Mouse (Mus musculus): ENCODE results near the gene Ptpn23.
"Not testable (repeated sequence)": the region's sequence is repeated elsewhere in the genome, so short reads cannot be mapped to it uniquely, and the experiment has no call there.

Ptpn23 gene

GRCm38 (mm10) chr9:110408099-110408773 is at the start of gene Ptpn23:
Ptpn23 (minus strand) TSS chr9:110408213.
- in situ Hi-C loops (cut with MboI; ENCODE audit: low sequenced_read_pairs): no loop called here

GRCm38 (mm10) chr9:110452523-110452922 is 44.5 kb upstream of the Ptpn23 start:
- in situ Hi-C loops (cut with MboI; ENCODE audit: low sequenced_read_pairs): no loop called here

- in situ Hi-C loops (cut with MboI; ENCODE audit: low sequenced_read_pairs): no loop called here
Observed at GRCm38 (mm10) chr9:110448857-110449617, 41.0 kb upstream of the Ptpn23 start.

GRCm38 (mm10) chr9:110448356-110448755 is 40.3 kb upstream of the Ptpn23 start:
- in situ Hi-C loops (cut with MboI; ENCODE audit: low sequenced_read_pairs): no loop called here

- in situ Hi-C loops (cut with MboI; ENCODE audit: low sequenced_read_pairs): no loop called here
Observed at GRCm38 (mm10) chr9:110440559-110440958, 32.5 kb upstream of the Ptpn23 start.

- in situ Hi-C loops (cut with MboI; ENCODE audit: low sequenced_read_pairs): no loop called here
Observed at GRCm38 (mm10) chr9:110440049-110440448, 32.0 kb upstream of the Ptpn23 start.

- in situ Hi-C loops (cut with MboI; ENCODE audit: low sequenced_read_pairs): no loop called here
Observed at GRCm38 (mm10) chr9:110436041-110436440, 28.0 kb upstream of the Ptpn23 start.

- in situ Hi-C loops (cut with MboI; ENCODE audit: low sequenced_read_pairs): no loop called here
Observed at GRCm38 (mm10) chr9:110433045-110433444, 25.0 kb upstream of the Ptpn23 start.

GRCm38 (mm10) chr9:110431241-110431640 is 23.2 kb upstream of the Ptpn23 start:
- in situ Hi-C loops (cut with MboI; ENCODE audit: low sequenced_read_pairs): no loop called here

GRCm38 (mm10) chr9:110419511-110420112 is 11.6 kb upstream of the Ptpn23 start, which contains the start of gene Ngp:
Ngp (plus strand) TSS chr9:110419747.
- in situ Hi-C loops (cut with MboI; ENCODE audit: low sequenced_read_pairs): no loop called here

- in situ Hi-C loops (cut with MboI; ENCODE audit: low sequenced_read_pairs): no loop called here
Observed at GRCm38 (mm10) chr9:110413785-110414184, 5.8 kb upstream of the Ptpn23 start.

GRCm38 (mm10) chr9:110412926-110413325 is 4.9 kb upstream of the Ptpn23 start:
- in situ Hi-C loops (cut with MboI; ENCODE audit: low sequenced_read_pairs): no loop called here

GRCm38 (mm10) chr9:110410908-110411887 is 3.2 kb upstream of the Ptpn23 start:
- in situ Hi-C loops (cut with MboI; ENCODE audit: low sequenced_read_pairs): no loop called here

- in situ Hi-C loops (cut with MboI; ENCODE audit: low sequenced_read_pairs): no loop called here
Observed at GRCm38 (mm10) chr9:110407311-110408098, 508 bp downstream of the Ptpn23 start.

- in situ Hi-C loops (cut with MboI; ENCODE audit: low sequenced_read_pairs): not testable (repeated sequence)
Observed at GRCm38 (mm10) chr9:110403240-110403639, 4.8 kb downstream of the Ptpn23 start.

- in situ Hi-C loops (cut with MboI; ENCODE audit: low sequenced_read_pairs): no loop called here
Observed at GRCm38 (mm10) chr9:110402731-110403130, 5.3 kb downstream of the Ptpn23 start.

GRCm38 (mm10) chr9:110400650-110401049 is 7.4 kb downstream of the Ptpn23 start:
- in situ Hi-C loops (cut with MboI; ENCODE audit: low sequenced_read_pairs): no loop called here

- in situ Hi-C loops (cut with MboI; ENCODE audit: low sequenced_read_pairs): no loop called here
Observed at GRCm38 (mm10) chr9:110393295-110393694, 14.7 kb downstream of the Ptpn23 start.

GRCm38 (mm10) chr9:110390843-110391242 is 17.2 kb downstream of the Ptpn23 start:
- in situ Hi-C loops (cut with MboI; ENCODE audit: low sequenced_read_pairs): no loop called here

GRCm38 (mm10) chr9:110388011-110388410 is 20.0 kb downstream of the Ptpn23 start:
- in situ Hi-C loops (cut with MboI; ENCODE audit: low sequenced_read_pairs): no loop called here
